ENCODE assay signal across 8 mouse cellular contexts in the genomic region with DNA sequence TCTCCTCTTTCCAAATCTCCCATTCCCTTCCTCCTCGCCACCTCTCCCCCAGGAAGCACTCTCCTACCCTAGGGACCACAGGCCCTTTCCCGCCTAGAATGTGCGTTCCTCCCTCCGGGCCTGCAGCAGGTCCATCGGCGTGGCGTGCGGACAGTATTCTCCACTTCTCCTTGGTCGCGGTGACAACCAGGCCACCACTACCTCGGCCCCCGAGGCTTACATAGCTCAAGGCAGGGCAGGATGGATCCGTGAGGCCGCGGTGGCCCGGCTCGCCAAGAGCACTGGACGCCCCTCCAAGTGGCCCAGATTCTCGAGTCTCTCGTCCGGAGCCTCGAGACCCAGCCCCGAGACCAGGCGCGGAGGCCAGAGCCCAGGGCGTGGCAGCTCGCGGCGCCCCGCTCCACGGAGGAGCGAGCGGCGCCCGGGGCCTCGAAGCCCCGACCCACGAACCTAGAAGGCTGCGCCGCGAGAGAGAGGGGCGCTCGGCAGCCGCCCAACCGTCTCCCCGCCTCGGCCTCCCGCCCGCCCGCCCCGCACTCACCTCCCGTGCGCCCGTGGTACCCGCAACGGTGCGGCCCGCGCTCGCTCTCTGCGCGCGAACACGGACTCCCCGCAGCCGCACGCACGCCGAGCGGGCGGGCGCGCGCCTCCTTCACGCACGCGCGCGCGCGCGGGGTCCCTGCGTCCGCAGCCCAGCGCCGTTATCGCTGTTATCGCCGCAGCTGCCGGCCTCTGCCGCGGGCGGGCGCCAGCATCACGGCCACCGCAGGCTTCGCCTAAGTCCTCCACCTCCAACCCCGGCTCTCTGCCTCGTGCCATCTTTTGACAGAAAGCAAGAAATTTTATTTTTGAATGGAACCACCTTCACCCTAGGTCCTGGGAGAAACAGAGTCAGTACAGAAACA. TPM values are rescaled to one million over a fixed set of nuclear protein-coding genes. Genes with fewer than 3 reads are reported as not detected.
A peak's percentile ranks its signal among the peaks of the same experiment; 100 is the strongest.
DNase-seq lines count a peak whose midpoint lies in the region; ATAC-seq and TF ChIP-seq lines count a peak whose summit lies in the region.

Gene B3galnt1, minus strand, starts transcription at position 700 of the 905 bp plus-strand sequence.

- no peak for TF ChIP-seq POLR2A in small intestine, adult 2 months (IDR thresholded peaks at IDR 0.05; ENCODE audit: low read depth, low read length)

- ATAC-seq in erythroblast, adult 5-6 weeks (replicated peaks; ENCODE audit: low FRiP score, poor library complexity, severe bottlenecking): no peak
- peak; percentile 72 for ATAC-seq in granulocyte monocyte progenitor cell, adult 5-6 weeks (replicated peaks; ENCODE audit: poor library complexity, severe bottlenecking)
- peak; percentile 79 for ATAC-seq in intestine, embryonic 16.5 days

- no peaks in the 10 kb centered on the region for H3K9me3 ChIP-seq in erythroblast, embryonic 14.5 days (ENCODE audit: control insufficient read depth, low read length)
- no peaks in the 10 kb centered on the region for H3K9me3 ChIP-seq in intestine, embryonic 16.5 days (ENCODE audit: control insufficient read depth, low read length)
- no peaks in the 10 kb centered on the region for H3K9me3 ChIP-seq in limb, embryonic 10.5 days (replicated peaks)
- H3K9me3 ChIP-seq in midbrain, embryonic 10.5 days (replicated peaks): no peaks in the 10 kb centered on the region

- H3K4me2 ChIP-seq in intestine, embryonic 16.5 days (ENCODE audit: low read depth, low read length): peak within 1 kb of the TSS; percentile 89

- peaks cover 27% of the 10 kb centered on the region for H3K27me3 ChIP-seq in erythroblast, embryonic 14.5 days (ENCODE audit: control insufficient read depth)
- no peaks in the 10 kb centered on the region for H3K27me3 ChIP-seq in intestine, embryonic 16.5 days (replicated peaks; ENCODE audit: control insufficient read depth, insufficient read depth, low read length)
- 0 out of 2 replicates have a peak, but pooled peaks cover 9% of the 10 kb centered on the region for H3K27me3 ChIP-seq in limb, embryonic 10.5 days (ENCODE audit: low read depth, poor library complexity, severe bottlenecking)
- peaks cover 19% of the 10 kb centered on the region for H3K27me3 ChIP-seq in midbrain, embryonic 10.5 days (ENCODE audit: low read depth, poor library complexity, severe bottlenecking)
- peaks cover 12% of the 10 kb centered on the region for H3K27me3 ChIP-seq in small intestine, adult 2 months (ENCODE audit: control insufficient read depth, insufficient read depth, low read length)

- 1% methylated on average over 80 of the region's 99 CpGs for WGBS in intestine, embryonic 16.5 days
- under 1% methylated on average over 98 of the region's 99 CpGs for WGBS in limb, embryonic 10.5 days
- under 1% methylated on average over 97 of the region's 99 CpGs for WGBS in midbrain, embryonic 10.5 days
- WGBS in small intestine, adult 2 months: 3% methylated on average over 99 of the region's 99 CpGs

- DNase-seq in embryo, embryonic 11.5 days (ENCODE audit: low read depth, low spot score): peak; percentile 46
- DNase-seq in limb, embryonic 10.5 days (ENCODE audit: low spot score): peak; percentile 72
- peak; percentile 76 for DNase-seq in midbrain, embryonic 10.5 days (ENCODE audit: low spot score)

- peak within 1 kb of the TSS; percentile 77 for H3K9ac ChIP-seq in intestine, embryonic 16.5 days (ENCODE audit: low read depth, low read length)

- peak within 1 kb of the TSS; percentile 47 for H3K4me3 ChIP-seq in erythroblast, embryonic 14.5 days (replicated peaks)
- H3K4me3 ChIP-seq in intestine, embryonic 16.5 days (ENCODE audit: low read length): peak within 1 kb of the TSS; percentile 70
- H3K4me3 ChIP-seq in limb, embryonic 10.5 days: peak within 1 kb of the TSS; percentile 82
- H3K4me3 ChIP-seq in midbrain, embryonic 10.5 days: peak within 1 kb of the TSS; percentile 78
- peak within 1 kb of the TSS; percentile 64 for H3K4me3 ChIP-seq in small intestine, adult 2 months (ENCODE audit: low read depth, low read length)

- no peaks in the 10 kb centered on the region for H3K4me1 ChIP-seq in erythroblast, embryonic 14.5 days (ENCODE audit: control insufficient read depth)
- 0 out of 2 replicates have a peak, but pooled peaks cover 6% of the 10 kb centered on the region for H3K4me1 ChIP-seq in intestine, embryonic 16.5 days (ENCODE audit: control insufficient read depth, insufficient read depth, low read length)
- H3K4me1 ChIP-seq in limb, embryonic 10.5 days: peaks cover 16% of the 10 kb centered on the region
- peaks cover 41% of the 10 kb centered on the region for H3K4me1 ChIP-seq in midbrain, embryonic 10.5 days
- H3K4me1 ChIP-seq in small intestine, adult 2 months (ENCODE audit: control insufficient read depth, insufficient read depth, insufficient read length, low read length): peaks cover 2% of the 10 kb centered on the region

- H3K36me3 ChIP-seq in erythroblast, embryonic 14.5 days (ENCODE audit: control insufficient read depth): no peaks in the 10 kb centered on the region
- H3K36me3 ChIP-seq in intestine, embryonic 16.5 days (ENCODE audit: control insufficient read depth, insufficient read depth, low read length): no peaks in the 10 kb centered on the region
- no peaks in the 10 kb centered on the region for H3K36me3 ChIP-seq in limb, embryonic 10.5 days
- no peaks in the 10 kb centered on the region for H3K36me3 ChIP-seq in midbrain, embryonic 10.5 days
- H3K36me3 ChIP-seq in small intestine, adult 2 months (ENCODE audit: control insufficient read depth, insufficient read depth, low read length): no peaks in the 10 kb centered on the region

- H3K27ac ChIP-seq in intestine, embryonic 16.5 days (ENCODE audit: low read length): peak within 1 kb of the TSS; percentile 60
- peak within 1 kb of the TSS; percentile 92 for H3K27ac ChIP-seq in limb, embryonic 10.5 days
- peak within 1 kb of the TSS; percentile 91 for H3K27ac ChIP-seq in midbrain, embryonic 10.5 days (replicated peaks)
- peak within 1 kb of the TSS; percentile 40 for H3K27ac ChIP-seq in small intestine, adult 2 months (ENCODE audit: insufficient read depth, low read depth, low read length)

- no peak for TF ChIP-seq CTCF in small intestine, adult 2 months (IDR thresholded peaks at IDR 0.05; ENCODE audit: extremely low read depth, insufficient read length, insufficient replicate concordance, low read depth, low read length)

RNA-seq across cellular contexts. Expression of gene B3galnt1, which starts in this region (rescaled TPM):
- not detected in 2 replicates for polyA plus RNA-seq in erythroblast, embryonic 14.5 days (2012)
- total RNA-seq in erythroblast, adult 5-6 weeks (2015; ENCODE audit: low replicate concordance): 0.77 TPM in 1 of 2 replicates, not detected in the other
- total RNA-seq in erythroblast, adult 5-6 weeks (2017; ENCODE audit: low replicate concordance): 0.34 and 1.1 TPM in 2 replicates
- 1.3 TPM in 1 of 2 replicates, not detected in the other for total RNA-seq in granulocyte monocyte progenitor cell, adult 5-6 weeks (2014; fragmentation: Nextera tagmentation)
- 0.46 TPM in 1 of 2 replicates, not detected in the other for total RNA-seq in granulocyte monocyte progenitor cell, adult 5-6 weeks (2017)
- polyA plus RNA-seq in intestine, embryonic 16.5 days (2015; fragmentation: Nextera tagmentation; extraction: Ambion mirVana): 25.4 and 27.0 TPM in 2 replicates
- polyA plus RNA-seq in limb, embryonic 10.5 days (2016; fragmentation: Nextera tagmentation; extraction: Ambion mirVana): 17.7 and 23.0 TPM in 2 replicates
- polyA plus RNA-seq in midbrain, embryonic 10.5 days (2016; fragmentation: Nextera tagmentation; extraction: Ambion mirVana): 33.7 and 35.8 TPM in 2 replicates
- 1.7 and 2.6 TPM in 2 replicates for polyA plus RNA-seq in small intestine, adult 2 months (2012; rRNA removed)

Comparison
In these comparisons a context has a peak if more than half of its experiments do, and no peak if none do; other contexts are left out.
1. H3K27ac ChIP-seq: peak in every context shown above with its lines; median percentile 92 in limb, embryonic 10.5 days; 91 in midbrain, embryonic 10.5 days; 60 in intestine, embryonic 16.5 days; 40 in small intestine, adult 2 months.